Mouse (Mus musculus) stomach, embryonic 16.5 days (tissue): Measurements from ENCODE around the gene Fem1a. TPM values are rescaled to one million over a fixed set of nuclear protein-coding genes. Genes with fewer than 3 reads are reported as not detected.
"Not testable (repeated sequence)": the region's sequence is repeated elsewhere in the genome, so short reads cannot be mapped to it uniquely, and the experiment has no call there.

ENCODE experiments used
- ATAC-seq: fragments of 200-750 bp; cut with Nextera tagmentation; 2 replicates; pipeline ENCODE4 v1.8.0; 2017; ENCODE audit warnings: moderate number of reproducible peaks, moderate TSS enrichment; ENCODE audit not compliant: insufficient read depth, low FRiP score
- H3K27ac ChIP-seq: fragments of 300-500 bp; sonication (generic); 2 replicates; pipeline ENCODE4 v1.5.1; 2014; ENCODE audit warnings: low read length
- H3K27me3 ChIP-seq: fragments of 300-500 bp; sonication (generic); 2 replicates; pipeline ENCODE4 v1.6.1; 2014; ENCODE audit warnings: low read length, control low read depth, mixed read lengths; ENCODE audit not compliant: control insufficient read depth, insufficient read depth
- H3K36me3 ChIP-seq: fragments of 300-500 bp; sonication (generic); 2 replicates; pipeline ENCODE4 v1.6.1; 2014; ENCODE audit warnings: low read length; ENCODE audit not compliant: control insufficient read depth, insufficient read depth
- H3K4me1 ChIP-seq: fragments of 300-500 bp; sonication (generic); 2 replicates; pipeline ENCODE4 v1.6.1; 2014; ENCODE audit warnings: low read length, control low read depth, mixed read lengths; ENCODE audit not compliant: control insufficient read depth, insufficient read depth
- H3K4me2 ChIP-seq: fragments of 300-500 bp; sonication (generic); 2 replicates; pipeline ENCODE4 v1.6.1; 2014; ENCODE audit warnings: low read depth, low read length, mixed read lengths
- H3K4me3 ChIP-seq: fragments of 300-500 bp; sonication (generic); replicated peaks from 2 replicates; pipeline ENCODE4 v1.5.1; 2014; ENCODE audit warnings: mild to moderate bottlenecking, low read length
- H3K9ac ChIP-seq: fragments of 300-500 bp; sonication (generic); 2 replicates; pipeline ENCODE4 v1.6.1; 2014; ENCODE audit warnings: low read length
- H3K9me3 ChIP-seq: fragments of 300-500 bp; sonication (generic); replicated peaks from 2 replicates; pipeline ENCODE4 v1.6.1; 2016; ENCODE audit warnings: low read length, control low read depth; ENCODE audit not compliant: control insufficient read depth
- WGBS: fragments of 180-500 bp; shearing (Covaris S2); extraction: QIAGEN DNeasy Blood & Tissue Kit; methylation state at CpG from one replicate; pipeline ENCODE4 v1.1.7; 2014; 5-methylcytosine and 5-hydroxymethylcytosine counted together
- polyA plus RNA-seq: library from polyadenylated mRNA; unstranded; fragments of >200 nt; fragmentation: Nextera tagmentation; extraction: Ambion mirVana; gene quantifications from 2 replicates; pipeline ENCODE4 v1.2.1, GENCODE M21; 2015

The Fem1a gene
- polyA plus RNA-seq, 1 experiment from 2014 or later: 12.9 TPM

GRCm38 (mm10) chr17:56241541-56242401 lies 14.8 kb upstream of the Fem1a start:
- no peak overlapping the region for H3K4me2 ChIP-seq
- under 1% methylated on average over 33 of the region's 33 CpGs for WGBS
- H3K36me3 ChIP-seq: no peaks in the 10 kb centered on the region
- H3K9me3 ChIP-seq: no peaks in the 10 kb centered on the region
- ATAC-seq: peak; percentile 53; the same call in 1 of the 2 replicates
- H3K9ac ChIP-seq: no peak overlapping the region
- no peak overlapping the region for H3K27ac ChIP-seq
- H3K4me3 ChIP-seq: peak overlapping the region; percentile 16; the same call in 1 of the 2 replicates
- no peaks in the 10 kb centered on the region for H3K4me1 ChIP-seq
- no peaks in the 10 kb centered on the region; the same call in 1 of the 2 replicates for H3K27me3 ChIP-seq

- H3K27ac ChIP-seq: no peak overlapping the region
These were observed 11.0 kb upstream of the Fem1a start for GRCm38 (mm10) chr17:56245608-56246007.

GRCm38 (mm10) chr17:56251136-56251829 lies 5.3 kb upstream of the Fem1a start:
- 19% methylated on average over 6 of the region's 6 CpGs for WGBS
- H3K27me3 ChIP-seq: no peaks in the 10 kb centered on the region
- 0 out of 2 replicates have a peak, but pooled peaks cover 4% of the 10 kb centered on the region for H3K4me1 ChIP-seq
- no peaks in the 10 kb centered on the region for H3K36me3 ChIP-seq
- no peaks in the 10 kb centered on the region for H3K9me3 ChIP-seq
- H3K4me2 ChIP-seq: no peak overlapping the region
- no peak overlapping the region for H3K9ac ChIP-seq
- H3K4me3 ChIP-seq: no peak overlapping the region
- H3K27ac ChIP-seq: no peak overlapping the region
- ATAC-seq: no peak

More at GRCm38 (mm10) chr17:56245608-56246007, 11.0 kb upstream of the Fem1a start:
- WGBS: 54% methylated on average over 7 of the region's 7 CpGs
- Histone ChIP-seq H3K27me3 (no peaks in the 10 kb centered on the region; the same call in 1 of the 2 replicates), H3K36me3 (no peaks in the 10 kb centered on the region), H3K9ac (no peak overlapping the region), H3K9me3 (no peaks in the 10 kb centered on the region), H3K4me1 (no peaks in the 10 kb centered on the region), H3K4me3 (no peak overlapping the region), H3K4me2 (no peak overlapping the region)
- no peak for ATAC-seq

GRCm38 (mm10) chr17:56254695-56255094 lies 1.9 kb upstream of the Fem1a start:
- ATAC-seq: no peak

GRCm38 (mm10) chr17:56255429-56255828 lies 1.2 kb upstream of the Fem1a start:
- Histone ChIP-seq H3K4me1 (peaks cover 32% of the 10 kb centered on the region), H3K36me3 (peaks cover 7% of the 10 kb centered on the region; the same call in 1 of the 2 replicates), H3K9ac (peak overlapping the region; percentile 49; the same call in 1 of the 2 replicates), H3K4me2 (peak overlapping the region; percentile 59), H3K27me3 (no peaks in the 10 kb centered on the region), H3K27ac (peak overlapping the region; percentile 77), H3K4me3 (peak overlapping the region; percentile 24), H3K9me3 (no peaks in the 10 kb centered on the region)
- 14% methylated on average over 9 of the region's 9 CpGs for WGBS
- no peak for ATAC-seq

More at GRCm38 (mm10) chr17:56254695-56255094, 1.9 kb upstream of the Fem1a start:
- no peaks in the 10 kb centered on the region for H3K9me3 ChIP-seq
- 81% methylated on average over 4 of the region's 4 CpGs for WGBS
- H3K36me3 ChIP-seq: peaks cover 6% of the 10 kb centered on the region; the same call in 1 of the 2 replicates
- H3K27ac ChIP-seq: no peak overlapping the region
- no peak overlapping the region for H3K4me3 ChIP-seq
- H3K9ac ChIP-seq: no peak overlapping the region
- H3K4me1 ChIP-seq: peaks cover 25% of the 10 kb centered on the region
- H3K4me2 ChIP-seq: no peak overlapping the region
- H3K27me3 ChIP-seq: no peaks in the 10 kb centered on the region

GRCm38 (mm10) chr17:56255863-56256238 lies 759 bp upstream of the Fem1a start:
- WGBS: under 1% methylated on average over 32 of the region's 32 CpGs
- Histone ChIP-seq H3K27me3 (no peaks in the 10 kb centered on the region), H3K9me3 (no peaks in the 10 kb centered on the region), H3K4me1 (peaks cover 32% of the 10 kb centered on the region), H3K27ac (peak overlapping the region; percentile 88), H3K9ac (peak overlapping the region; percentile 49), H3K4me3 (peak overlapping the region; percentile 69), H3K36me3 (peaks cover 7% of the 10 kb centered on the region; the same call in 1 of the 2 replicates), H3K4me2 (peak overlapping the region; percentile 59)
- peak; percentile 93 for ATAC-seq

- peak overlapping the region; percentile 92 for H3K4me2 ChIP-seq
- WGBS: 7% methylated on average over 58 of the region's 58 CpGs
- no peak for ATAC-seq
- H3K27ac ChIP-seq: no peak overlapping the region; the same call in 1 of the 2 replicates
- no peaks in the 10 kb centered on the region for H3K9me3 ChIP-seq
- H3K9ac ChIP-seq: peak overlapping the region; percentile 80
- H3K27me3 ChIP-seq: no peaks in the 10 kb centered on the region
- peaks cover 7% of the 10 kb centered on the region; the same call in 1 of the 2 replicates for H3K36me3 ChIP-seq
- peaks cover 35% of the 10 kb centered on the region for H3K4me1 ChIP-seq
- peak overlapping the region; percentile 69 for H3K4me3 ChIP-seq
These were observed 728 bp downstream of the Fem1a start for GRCm38 (mm10) chr17:56257181-56257894.

- WGBS: 94% methylated on average over 19 of the region's 19 CpGs
These were observed 1.7 kb downstream of the Fem1a start for GRCm38 (mm10) chr17:56258269-56258668.

More at GRCm38 (mm10) chr17:56258269-56258668, 1.7 kb downstream of the Fem1a start:
- H3K9ac ChIP-seq, H3K4me2 ChIP-seq, ATAC-seq, H3K9me3 ChIP-seq, H3K4me3 ChIP-seq, H3K27ac ChIP-seq, H3K27me3 ChIP-seq, H3K36me3 ChIP-seq: not testable (repeated sequence)
- H3K4me1 ChIP-seq: peaks cover 35% of the 10 kb centered on the region
